Mouse (Mus musculus): Measurements from ENCODE around the gene Upp2. TPM values are rescaled to one million over a fixed set of nuclear protein-coding genes. Genes with fewer than 3 reads are reported as not detected.

Gene Upp2
- total and polyA plus RNA-seq, 2 experiments from 2014 or later = 10.8 to 12.6 TPM

- H3K27me3 ChIP-seq (ENCODE audit: insufficient read depth, low read length) = no peaks in the 10 kb centered on the region
- no peak overlapping the region for H3K27ac ChIP-seq (ENCODE audit: low read depth, low read length)
- no peaks in the 10 kb centered on the region for H3K9me3 ChIP-seq (ENCODE audit: low read length)
- no peaks in the 10 kb centered on the region for H3K4me1 ChIP-seq (ENCODE audit: insufficient read depth)
- no peak for TF ChIP-seq CTCF (IDR thresholded peaks at IDR 0.05; ENCODE audit: low read depth)
- no peaks in the 10 kb centered on the region for H3K36me3 ChIP-seq (ENCODE audit: insufficient read depth)
- no peak for DNase-seq
- H3K9ac ChIP-seq = no peak overlapping the region
- H3K4me3 ChIP-seq (ENCODE audit: low read depth, low read length) = no peak overlapping the region
- ATAC-seq = no peak
- 90% methylated on average over 5 of the region's 5 CpGs for WGBS
- no peak overlapping the region for H3K4me2 ChIP-seq (ENCODE audit: low read depth)
Measured at GRCm38 (mm10) chr2:58799623-58800022, 232.5 kb downstream of the Upp2 start.

- no peak for DNase-seq
- Histone ChIP-seq H3K9ac (no peak overlapping the region), H3K9me3 (ENCODE audit: low read length) (no peaks in the 10 kb centered on the region), H3K27ac (ENCODE audit: low read depth, low read length) (no peak overlapping the region), H3K4me3 (ENCODE audit: low read depth, low read length) (no peak overlapping the region), H3K36me3 (ENCODE audit: insufficient read depth) (no peaks in the 10 kb centered on the region), H3K27me3 (ENCODE audit: insufficient read depth, low read length) (no peaks in the 10 kb centered on the region), H3K4me1 (ENCODE audit: insufficient read depth) (no peaks in the 10 kb centered on the region), H3K4me2 (ENCODE audit: low read depth) (no peak overlapping the region)
- WGBS = 6% methylated on average over 2 of the region's 2 CpGs
- TF ChIP-seq CTCF (IDR thresholded peaks at IDR 0.05; ENCODE audit: low read depth) = no peak
- ATAC-seq = no peak
Measured at GRCm38 (mm10) chr2:58812941-58813340, 245.8 kb downstream of the Upp2 start.

GRCm38 (mm10) chr2:58828910-58829600 is 262.0 kb downstream of the Upp2 start:
- Histone ChIP-seq H3K4me3 (ENCODE audit: low read depth, low read length) (no peak overlapping the region), H3K4me1 (ENCODE audit: insufficient read depth) (no peaks in the 10 kb centered on the region), H3K27ac (ENCODE audit: low read depth, low read length) (no peak overlapping the region), H3K9ac (no peak overlapping the region), H3K4me2 (ENCODE audit: low read depth) (no peak overlapping the region), H3K9me3 (ENCODE audit: low read length) (no peaks in the 10 kb centered on the region), H3K36me3 (ENCODE audit: insufficient read depth) (no peaks in the 10 kb centered on the region), H3K27me3 (ENCODE audit: insufficient read depth, low read length) (no peaks in the 10 kb centered on the region)
- DNase-seq = no peak
- ATAC-seq = no peak
- 72% methylated on average over 3 of the region's 3 CpGs for WGBS
- no peak for TF ChIP-seq CTCF (IDR thresholded peaks at IDR 0.05; ENCODE audit: low read depth)

- H3K36me3 ChIP-seq (ENCODE audit: insufficient read depth) = no peaks in the 10 kb centered on the region
- H3K27ac ChIP-seq (ENCODE audit: low read depth, low read length) = no peak overlapping the region
- no peak overlapping the region for H3K4me2 ChIP-seq (ENCODE audit: low read depth)
- ATAC-seq (peak; percentile 85), DNase-seq (peak; percentile 40)
- H3K4me3 ChIP-seq (ENCODE audit: low read depth, low read length) = no peak overlapping the region
- H3K4me1 ChIP-seq (ENCODE audit: insufficient read depth) = no peaks in the 10 kb centered on the region
- H3K9ac ChIP-seq = no peak overlapping the region
- H3K27me3 ChIP-seq (ENCODE audit: insufficient read depth, low read length) = no peaks in the 10 kb centered on the region
- no peaks in the 10 kb centered on the region for H3K9me3 ChIP-seq (ENCODE audit: low read length)
- 52% methylated on average over 7 of the region's 7 CpGs for WGBS
- peak; percentile 48 for TF ChIP-seq CTCF (IDR thresholded peaks at IDR 0.05; ENCODE audit: low read depth)
Measured at GRCm38 (mm10) chr2:58829981-58830742, 263.1 kb downstream of the Upp2 start.

GRCm38 (mm10) chr2:58832253-58832980 is 265.3 kb downstream of the Upp2 start:
- no peaks in the 10 kb centered on the region for H3K27me3 ChIP-seq (ENCODE audit: insufficient read depth, low read length)
- no peak overlapping the region for H3K9ac ChIP-seq
- H3K27ac ChIP-seq (ENCODE audit: low read depth, low read length) = no peak overlapping the region
- no peak for DNase-seq
- no peak for TF ChIP-seq CTCF (IDR thresholded peaks at IDR 0.05; ENCODE audit: low read depth)
- no peak overlapping the region for H3K4me2 ChIP-seq (ENCODE audit: low read depth)
- no peak overlapping the region for H3K4me3 ChIP-seq (ENCODE audit: low read depth, low read length)
- no peaks in the 10 kb centered on the region for H3K36me3 ChIP-seq (ENCODE audit: insufficient read depth)
- no peaks in the 10 kb centered on the region for H3K9me3 ChIP-seq (ENCODE audit: low read length)
- ATAC-seq = no peak
- no peaks in the 10 kb centered on the region for H3K4me1 ChIP-seq (ENCODE audit: insufficient read depth)
- WGBS = 79% methylated on average over 20 of the region's 20 CpGs

GRCm38 (mm10) chr2:58841021-58841420 is 273.9 kb downstream of the Upp2 start:
- ATAC-seq = no peak
- Histone ChIP-seq H3K27me3 (ENCODE audit: insufficient read depth, low read length) (no peaks in the 10 kb centered on the region), H3K9ac (no peak overlapping the region), H3K4me1 (ENCODE audit: insufficient read depth) (no peaks in the 10 kb centered on the region; the same call in 1 of the 2 replicates), H3K4me2 (ENCODE audit: low read depth) (no peak overlapping the region), H3K27ac (ENCODE audit: low read depth, low read length) (no peak overlapping the region), H3K9me3 (ENCODE audit: low read length) (no peaks in the 10 kb centered on the region), H3K4me3 (ENCODE audit: low read depth, low read length) (no peak overlapping the region), H3K36me3 (ENCODE audit: insufficient read depth) (no peaks in the 10 kb centered on the region)
- no peak for DNase-seq
- TF ChIP-seq CTCF (IDR thresholded peaks at IDR 0.05; ENCODE audit: low read depth) = no peak
- 72% methylated on average over 3 of the region's 3 CpGs for WGBS

GRCm38 (mm10) chr2:58842443-58842842 is 275.3 kb downstream of the Upp2 start:
- WGBS = 87% methylated on average over 4 of the region's 4 CpGs
- no peak for ATAC-seq
- H3K4me1 ChIP-seq (ENCODE audit: insufficient read depth) = no peaks in the 10 kb centered on the region; the same call in 1 of the 2 replicates

More at GRCm38 (mm10) chr2:58842443-58842842, 275.3 kb downstream of the Upp2 start:
- H3K27ac ChIP-seq (ENCODE audit: low read depth, low read length) = no peak overlapping the region
- no peak for DNase-seq
- H3K27me3 ChIP-seq (ENCODE audit: insufficient read depth, low read length) = no peaks in the 10 kb centered on the region
- no peak overlapping the region for H3K4me3 ChIP-seq (ENCODE audit: low read depth, low read length)
- H3K4me2 ChIP-seq (ENCODE audit: low read depth) = no peak overlapping the region
- H3K9me3 ChIP-seq (ENCODE audit: low read length) = no peaks in the 10 kb centered on the region
- TF ChIP-seq CTCF (IDR thresholded peaks at IDR 0.05; ENCODE audit: low read depth) = no peak
- no peaks in the 10 kb centered on the region for H3K36me3 ChIP-seq (ENCODE audit: insufficient read depth)
- H3K9ac ChIP-seq = no peak overlapping the region

Other genes with a start within 250 kb of the Upp2 start
- 1.6 and 2.7 TPM in 2 replicates for gene Acvr1c, start 209.4 kb upstream of the Upp2 start, total RNA-seq (2014; rRNA removed)
- gene Acvr1c, start 209.4 kb upstream of the Upp2 start, polyA plus RNA-seq (2015; fragmentation: Nextera tagmentation; extraction: Ambion mirVana) = 0.77 and 0.91 TPM in 2 replicates
- gene Gm17409, start 97.2 kb upstream of the Upp2 start, total RNA-seq (2014; rRNA removed) = not detected in 2 replicates
- not detected in 2 replicates for gene Gm17409, start 97.2 kb upstream of the Upp2 start, polyA plus RNA-seq (2015; fragmentation: Nextera tagmentation; extraction: Ambion mirVana)
- gene Acvr1, start 141 bp upstream of the Upp2 start, total RNA-seq (2014; rRNA removed) = 14.8 and 16.4 TPM in 2 replicates
- gene Acvr1, start 141 bp upstream of the Upp2 start, polyA plus RNA-seq (2015; fragmentation: Nextera tagmentation; extraction: Ambion mirVana) = 5.6 and 6.4 TPM in 2 replicates

Measured in forebrain, postnatal 0 days (tissue).